Mouse (Mus musculus) C2C12 (cell line): ENCODE data around the gene Itgb3bp.

Experiments used
- CEBPB ChIP-seq: IDR thresholded peaks from one replicate; pipeline ENCODE4 v1.6.1; 2011; ENCODE audit warnings: low read depth, mild to moderate bottlenecking, control low read depth, moderate library complexity
- CTCF ChIP-seq: IDR thresholded peaks from one replicate; pipeline ENCODE4 v1.5.1; 2011; ENCODE audit not compliant: control insufficient read depth, insufficient read depth, insufficient read length
- MYOD1 ChIP-seq: IDR thresholded peaks from one replicate; pipeline ENCODE4 v1.6.1; 2011; ENCODE audit warnings: low read depth; ENCODE audit not compliant: control insufficient read depth, insufficient read length
- MYOG ChIP-seq: IDR thresholded peaks from one replicate; pipeline ENCODE4 v1.6.1; 2011; ENCODE audit not compliant: control insufficient read depth, insufficient read length; ENCODE audit errors: extremely low read depth
- USF1 ChIP-seq: IDR thresholded peaks from one replicate; pipeline ENCODE4 v1.6.1; 2011; ENCODE audit warnings: low read depth, mild to moderate bottlenecking, control low read depth, moderate library complexity

DNA sequence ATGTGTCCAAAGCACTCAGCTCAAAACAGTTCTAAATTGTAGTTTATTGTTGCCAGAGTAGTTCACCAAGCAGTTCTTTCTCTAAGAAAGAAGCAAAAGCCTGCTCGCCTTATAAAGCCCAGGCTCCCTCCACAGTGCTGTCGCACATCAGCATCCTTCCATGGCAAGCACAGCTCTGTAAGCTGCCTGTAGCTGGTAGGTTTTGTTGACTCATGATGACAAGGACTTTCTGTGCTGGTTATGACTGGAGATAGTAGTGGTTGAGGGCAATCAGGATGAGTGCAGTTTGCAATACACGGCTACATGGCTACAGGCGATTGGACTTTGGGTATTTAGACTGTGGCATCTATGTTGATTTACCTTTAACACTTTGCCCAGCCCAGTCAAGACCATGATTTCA, 3.2 kb downstream of the Itgb3bp start:
- TF ChIP-seq CTCF (no peak), MYOD1 (no peak), CEBPB (no peak), MYOG (no peak), USF1 (no peak)
